In the genomic region with DNA sequence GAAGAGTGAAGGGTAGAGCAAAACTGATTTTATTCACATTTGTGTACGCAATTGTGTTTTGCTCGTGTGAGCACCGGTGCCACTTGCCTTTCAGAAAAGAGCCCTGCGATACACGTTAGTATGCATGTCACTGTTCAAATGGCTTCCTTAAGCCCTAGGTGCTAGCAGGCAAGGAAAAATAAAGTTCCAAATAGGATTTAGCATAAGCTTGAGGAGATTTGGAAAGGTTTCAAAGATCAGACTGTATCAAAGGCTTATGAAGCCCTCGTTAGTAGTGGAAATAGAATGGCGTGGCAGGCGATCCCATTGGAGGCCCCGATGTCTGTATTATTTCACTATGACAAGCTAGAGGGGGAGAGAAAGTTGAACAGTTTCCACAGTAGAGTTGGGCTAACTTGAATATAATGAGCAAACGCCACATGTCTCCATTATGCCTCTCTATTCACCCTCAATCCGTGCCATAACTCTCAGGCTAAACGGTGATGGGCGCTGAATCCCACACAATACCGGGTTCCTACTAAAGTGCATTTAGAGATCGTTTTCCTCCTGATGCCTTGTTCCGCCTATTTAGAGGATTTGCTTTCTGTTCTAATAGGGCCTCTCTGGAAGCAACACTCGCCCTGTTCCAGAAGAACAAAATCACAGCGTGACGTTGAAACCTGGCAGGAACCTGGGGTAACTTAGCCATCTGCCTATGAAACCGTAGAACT, we compare ENCODE assay signal across 8 mouse cellular contexts. TPM values are rescaled to one million over a fixed set of nuclear protein-coding genes. Genes with fewer than 3 reads are reported as not detected.
DNase-seq lines count a peak whose midpoint lies in the region; ATAC-seq lines count a peak whose summit lies in the region.

No protein-coding gene starts in this region.

- no peak overlapping the region for H3K27ac ChIP-seq in heart, embryonic 13.5 days (replicated peaks)
- H3K27ac ChIP-seq in hindbrain, embryonic 13.5 days, result peak overlapping the region; percentile 93
- H3K27ac ChIP-seq in midbrain, embryonic 15.5 days, result peak overlapping the region; percentile 86

- H3K9me3 ChIP-seq in heart, embryonic 13.5 days, result no peaks in the 10 kb centered on the region; the same call in 1 of the 2 replicates
- no peaks in the 10 kb centered on the region for H3K9me3 ChIP-seq in hindbrain, embryonic 13.5 days
- H3K9me3 ChIP-seq in midbrain, embryonic 15.5 days, result no peaks in the 10 kb centered on the region

- WGBS in heart, embryonic 13.5 days, result 3% methylated on average over 20 of the region's 20 CpGs
- WGBS in hindbrain, embryonic 13.5 days, result 2% methylated on average over 20 of the region's 20 CpGs
- 2% methylated on average over 20 of the region's 20 CpGs for whole genome bisulfite sequencing in midbrain, embryonic 15.5 days

- peaks cover 49% of the 10 kb centered on the region for H3K4me1 ChIP-seq in heart, embryonic 13.5 days
- H3K4me1 ChIP-seq in hindbrain, embryonic 13.5 days (replicated peaks), result peaks cover 69% of the 10 kb centered on the region
- H3K4me1 ChIP-seq in midbrain, embryonic 15.5 days, result peaks cover 59% of the 10 kb centered on the region

- intact Hi-C loops in left cerebral cortex, postnatal 36 days (cut with DNase I), result loop anchor here (1.0 to 10.0 kb wide), 3 partner anchors 143 to 445 kb away; no protein-coding TSS in a partner anchor

- peak overlapping the region; percentile 81 for H3K4me2 ChIP-seq in heart, embryonic 13.5 days
- H3K4me2 ChIP-seq in hindbrain, embryonic 13.5 days, result peak overlapping the region; percentile 81
- H3K4me2 ChIP-seq in midbrain, embryonic 15.5 days, result peak overlapping the region; percentile 93

- H3K27me3 ChIP-seq in heart, embryonic 13.5 days (replicated peaks), result peaks cover 97% of the 10 kb centered on the region
- peaks cover 48% of the 10 kb centered on the region for H3K27me3 ChIP-seq in hindbrain, embryonic 13.5 days
- no peaks in the 10 kb centered on the region for H3K27me3 ChIP-seq in midbrain, embryonic 15.5 days (replicated peaks)

- H3K36me3 ChIP-seq in heart, embryonic 13.5 days, result no peaks in the 10 kb centered on the region
- H3K36me3 ChIP-seq in hindbrain, embryonic 13.5 days, result no peaks in the 10 kb centered on the region
- H3K36me3 ChIP-seq in midbrain, embryonic 15.5 days (replicated peaks), result no peaks in the 10 kb centered on the region

- H3K9ac ChIP-seq in heart, embryonic 13.5 days, result 0 out of 2 replicates have a peak overlapping the region, but pooled peaks have one; percentile 50
- H3K9ac ChIP-seq in hindbrain, embryonic 13.5 days, result peak overlapping the region; percentile 74
- peak overlapping the region; percentile 44 for H3K9ac ChIP-seq in midbrain, embryonic 15.5 days

- DNase-seq in heart, adult 18-20 months, result no peak
- DNase-seq in embryo, embryonic 10.5 days (ENCODE audit: low spot score), result peak; percentile 54
- no peak for DNase-seq in adrenal gland, adult 8-10 months
- no peak for DNase-seq in left cerebral cortex, postnatal 36 days (ENCODE audit: low spot score in 2 of 2)
- DNase-seq in cerebellum, adult 8-10 months, result no peak

- H3K4me3 ChIP-seq in heart, embryonic 13.5 days, result peak overlapping the region; percentile 51
- peak overlapping the region; percentile 68 for H3K4me3 ChIP-seq in hindbrain, embryonic 13.5 days
- peak overlapping the region; percentile 65 for H3K4me3 ChIP-seq in midbrain, embryonic 15.5 days

- ATAC-seq in heart, embryonic 13.5 days (ENCODE audit: extremely low read depth, insufficient number of reproducible peaks, low FRiP score, low TSS enrichment), result no peak
- ATAC-seq in hindbrain, embryonic 13.5 days (ENCODE audit: low FRiP score), result no peak
- ATAC-seq in midbrain, embryonic 15.5 days (replicated peaks), result no peak; the same call in 1 of the 2 replicates

RNA-seq across cellular contexts. Expression of a gene that starts 0.8 kb away (rescaled TPM):
- polyA plus RNA-seq in heart, embryonic 13.5 days (2015; fragmentation: Nextera tagmentation; extraction: Ambion mirVana), result 0.07 and 0.08 TPM in 2 replicates
- under 1 TPM in 1 of 2 experiments, not detected in 1; 0.20 TPM for total RNA-seq in heart, adult 18-20 months (2021)
- polyA plus RNA-seq in hindbrain, embryonic 13.5 days (2015; fragmentation: Nextera tagmentation; extraction: Ambion mirVana), result 33.2 and 35.3 TPM in 2 replicates
- polyA plus RNA-seq in midbrain, embryonic 15.5 days (2015; fragmentation: Nextera tagmentation; extraction: Ambion mirVana), result 72.8 and 73.2 TPM in 2 replicates
- total RNA-seq in adrenal gland, adult 8-10 months (2022), result under 1 TPM in 3 of 4 experiments, not detected in 1; 0.08 to 0.61 (median 0.21) TPM
- 10 to 100 TPM; 57.9 to 58.8 TPM for total RNA-seq in left cerebral cortex, postnatal 36 days (2021)

Comparison
In these comparisons a context has a peak if more than half of its experiments do, and no peak if none do; other contexts are left out.
1. RNA of a gene that starts 0.8 kb away (total RNA-seq): 57.9 to 58.8 TPM in left cerebral cortex, postnatal 36 days; 0.08 to 0.61 TPM in adrenal gland, adult 8-10 months and 0.20 TPM in heart, adult 18-20 months; every median in the first group is over 10 times any median in the second.
2. Peak in every context shown above with its lines, with median percentiles within 50 percentile points of each other: H3K4me2 ChIP-seq, H3K4me3 ChIP-seq and H3K9ac ChIP-seq.